Mouse (Mus musculus) testis, postnatal 10 days (tissue): ENCODE measurements around the gene Igsf3.
A peak's percentile ranks its signal among the peaks of the same experiment; 100 is the strongest.
"Not testable (repeated sequence)": the region's sequence is repeated elsewhere in the genome, so short reads cannot be mapped to it uniquely, and the experiment has no call there.

Experiments
- DNase-seq: peaks from one replicate; pipeline ENCODE4 v3.0.0; 2021; ENCODE audit warnings: low spot score

Gene Igsf3

GRCm38 (mm10) chr3:101404620-101405415, 27.9 kb downstream of the Igsf3 start:
- no peak for DNase-seq

- DNase-seq = peak; percentile 52
Measured at GRCm38 (mm10) chr3:101405495-101405894, 28.6 kb downstream of the Igsf3 start.

- no peak for DNase-seq
Measured at GRCm38 (mm10) chr3:101406097-101406496, 29.2 kb downstream of the Igsf3 start.

- no peak for DNase-seq
Measured at GRCm38 (mm10) chr3:101407568-101407967, 30.7 kb downstream of the Igsf3 start.

- DNase-seq = no peak
Measured at GRCm38 (mm10) chr3:101408953-101409750, 32.3 kb downstream of the Igsf3 start.

- no peak for DNase-seq
Measured at GRCm38 (mm10) chr3:101410202-101410601, 33.3 kb downstream of the Igsf3 start.

- DNase-seq = no peak
Measured at GRCm38 (mm10) chr3:101410745-101411144, 33.9 kb downstream of the Igsf3 start.

GRCm38 (mm10) chr3:101411626-101412025, 34.7 kb downstream of the Igsf3 start:
- DNase-seq = no peak

- DNase-seq = no peak
Measured at GRCm38 (mm10) chr3:101412115-101412514, 35.2 kb downstream of the Igsf3 start.

GRCm38 (mm10) chr3:101413013-101413412, 36.1 kb downstream of the Igsf3 start:
- not testable (repeated sequence) for DNase-seq

- no peak for DNase-seq
Measured at GRCm38 (mm10) chr3:101418740-101419652, 42.1 kb downstream of the Igsf3 start.

GRCm38 (mm10) chr3:101419653-101419994, 42.7 kb downstream of the Igsf3 start:
- DNase-seq = no peak

- DNase-seq = no peak
Measured at GRCm38 (mm10) chr3:101423188-101423587, 46.3 kb downstream of the Igsf3 start.

GRCm38 (mm10) chr3:101424295-101424885, 47.5 kb downstream of the Igsf3 start:
- DNase-seq = no peak

- no peak for DNase-seq
Measured at GRCm38 (mm10) chr3:101429982-101430754, 53.3 kb downstream of the Igsf3 start.

GRCm38 (mm10) chr3:101430755-101431115, 53.9 kb downstream of the Igsf3 start:
- DNase-seq = no peak

- DNase-seq = no peak
Measured at GRCm38 (mm10) chr3:101435672-101436071, 58.8 kb downstream of the Igsf3 start.

GRCm38 (mm10) chr3:101436469-101436868, 59.6 kb downstream of the Igsf3 start:
- DNase-seq = no peak

GRCm38 (mm10) chr3:101437021-101437563, 60.2 kb downstream of the Igsf3 start:
- no peak for DNase-seq

- no peak for DNase-seq
Measured at GRCm38 (mm10) chr3:101443265-101443881, 66.5 kb downstream of the Igsf3 start.
